Mouse (Mus musculus) heart, embryonic 15.5 days (tissue): ENCODE measurements around the gene Crip2. TPM values are rescaled to one million over a fixed set of nuclear protein-coding genes. Genes with fewer than 3 reads are reported as not detected.

ENCODE experiments used
- ATAC-seq: fragments of 200-750 bp; cut with Nextera tagmentation; replicated peaks from 2 replicates; pipeline ENCODE4 v1.8.0; 2017; ENCODE audit warnings: low read depth, moderate TSS enrichment; ENCODE audit not compliant: insufficient number of reproducible peaks, insufficient read depth, low FRiP score
- H3K27ac ChIP-seq: fragments of 300-500 bp; sonication (generic); 2 replicates; pipeline ENCODE4 v1.5.1; 2015; ENCODE audit warnings: mild to moderate bottlenecking, inconsistent platforms
- H3K27me3 ChIP-seq: fragments of 300-500 bp; sonication (generic); 2 replicates; pipeline ENCODE4 v1.6.1; 2015; ENCODE audit warnings: inconsistent platforms
- H3K36me3 ChIP-seq: fragments of 300-500 bp; sonication (generic); 2 replicates; pipeline ENCODE4 v1.6.1; 2015; ENCODE audit warnings: mild to moderate bottlenecking, inconsistent platforms
- H3K4me1 ChIP-seq: fragments of 300-500 bp; sonication (generic); replicated peaks from 2 replicates; pipeline ENCODE4 v1.6.1; 2015; ENCODE audit warnings: inconsistent platforms
- H3K4me2 ChIP-seq: fragments of 300-500 bp; sonication (generic); 2 replicates; pipeline ENCODE4 v1.6.1; 2015; ENCODE audit warnings: inconsistent platforms, mild to moderate bottlenecking, moderate library complexity
- H3K4me3 ChIP-seq: fragments of 300-500 bp; sonication (generic); 2 replicates; pipeline ENCODE4 v1.5.1; 2015; ENCODE audit warnings: mild to moderate bottlenecking, inconsistent platforms
- H3K9ac ChIP-seq: fragments of 300-500 bp; sonication (generic); 2 replicates; pipeline ENCODE4 v1.6.1; 2015; ENCODE audit warnings: mild to moderate bottlenecking, inconsistent platforms
- H3K9me3 ChIP-seq: fragments of 300-500 bp; sonication (generic); replicated peaks from 2 replicates; pipeline ENCODE4 v1.6.1; 2016; ENCODE audit warnings: inconsistent platforms
- WGBS: fragments of 180-500 bp; shearing (Covaris S2); methylation state at CpG from one replicate; pipeline ENCODE4 v1.1.7; 2015; ENCODE audit warnings: mixed read lengths; 5-methylcytosine and 5-hydroxymethylcytosine counted together
- polyA plus RNA-seq: library from polyadenylated mRNA; unstranded; fragments of >200 nt; fragmentation: Nextera tagmentation; extraction: Ambion mirVana; gene quantifications from 2 replicates; pipeline ENCODE4 v1.2.1, GENCODE M21; 2015

Gene Crip2
- polyA plus RNA-seq, 1 experiment from 2014 or later, result 1,711 TPM

- H3K9me3 ChIP-seq, result no peaks in the 10 kb centered on the region
- H3K4me1 ChIP-seq, result peaks cover 65% of the 10 kb centered on the region
- peak overlapping the region; percentile 16 for H3K4me2 ChIP-seq
- H3K27me3 ChIP-seq, result no peaks in the 10 kb centered on the region
- H3K4me3 ChIP-seq, result no peak overlapping the region
- peaks cover 71% of the 10 kb centered on the region for H3K36me3 ChIP-seq
- WGBS, result 68% methylated on average over 9 of the region's 9 CpGs
- peak; percentile 2; the same call in 1 of the 2 replicates for ATAC-seq
- H3K9ac ChIP-seq, result peak overlapping the region; percentile 36
- peak overlapping the region; percentile 93 for H3K27ac ChIP-seq
Observed at GRCm38 (mm10) chr12:113133260-113133659, 6.8 kb upstream of the Crip2 start.

DNA sequence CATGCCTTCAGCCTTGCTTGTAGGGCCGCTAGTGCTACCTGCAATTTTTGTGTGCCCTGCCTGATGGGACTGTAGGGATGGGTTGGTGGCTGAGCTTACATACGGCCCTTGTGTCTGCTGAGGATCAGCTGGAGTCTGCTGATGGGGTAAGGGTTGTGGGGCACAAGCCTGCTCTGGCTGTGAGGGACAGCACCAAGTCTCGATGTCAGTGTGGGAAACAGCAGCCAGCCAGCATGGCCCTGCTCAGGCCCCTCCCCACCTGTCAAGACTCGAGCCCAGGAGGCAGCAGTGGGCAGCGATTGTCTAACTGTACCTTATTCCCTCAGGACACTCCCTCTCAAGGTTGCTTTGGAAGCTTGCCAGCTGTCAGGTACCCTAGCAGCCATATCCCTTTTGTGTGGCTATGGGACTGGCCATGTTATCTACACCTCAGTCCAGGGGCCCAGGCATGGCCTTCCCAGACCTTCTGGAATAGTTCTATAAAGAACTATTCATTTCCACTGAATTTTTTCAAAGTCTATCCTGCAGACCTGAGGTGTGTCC lies 6.1 kb upstream of the Crip2 start:
- Histone ChIP-seq H3K9ac (peak overlapping the region; percentile 36), H3K36me3 (peaks cover 64% of the 10 kb centered on the region), H3K4me3 (no peak overlapping the region), H3K27me3 (no peaks in the 10 kb centered on the region), H3K9me3 (no peaks in the 10 kb centered on the region), H3K27ac (peak overlapping the region; percentile 93), H3K4me1 (peaks cover 72% of the 10 kb centered on the region), H3K4me2 (peak overlapping the region; percentile 16; the same call in 1 of the 2 replicates)
- 58% methylated on average over 5 of the region's 5 CpGs for WGBS
- ATAC-seq, result no peak

DNA sequence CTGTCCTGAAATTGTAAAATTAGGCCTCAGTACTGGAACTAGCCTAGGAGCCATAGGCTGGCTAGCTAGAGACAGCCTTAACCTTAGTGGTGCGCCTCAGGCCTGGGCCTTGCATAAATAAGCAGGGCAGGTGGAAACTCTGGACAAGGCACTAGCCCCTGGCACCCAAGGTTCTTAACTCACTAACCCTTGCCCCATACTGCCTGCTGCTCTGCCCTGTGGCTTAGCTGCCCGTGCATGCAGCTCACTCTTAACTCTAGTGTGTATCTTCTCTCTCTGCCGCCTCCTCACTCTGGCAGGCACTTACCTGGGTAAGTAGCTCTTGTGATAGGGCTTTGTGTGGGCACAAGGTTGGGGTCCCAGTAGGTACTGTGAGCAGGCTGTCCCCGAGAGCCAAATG lies 5.5 kb upstream of the Crip2 start:
- ATAC-seq, result no peak
- H3K4me2 ChIP-seq, result no peak overlapping the region
- no peaks in the 10 kb centered on the region for H3K27me3 ChIP-seq
- no peak overlapping the region for H3K9ac ChIP-seq
- no peak overlapping the region for H3K4me3 ChIP-seq
- WGBS, result 74% methylated on average over 4 of the region's 4 CpGs
- H3K27ac ChIP-seq, result peak overlapping the region; percentile 93
- no peaks in the 10 kb centered on the region for H3K9me3 ChIP-seq
- peaks cover 58% of the 10 kb centered on the region for H3K36me3 ChIP-seq
- H3K4me1 ChIP-seq, result peaks cover 78% of the 10 kb centered on the region

DNA sequence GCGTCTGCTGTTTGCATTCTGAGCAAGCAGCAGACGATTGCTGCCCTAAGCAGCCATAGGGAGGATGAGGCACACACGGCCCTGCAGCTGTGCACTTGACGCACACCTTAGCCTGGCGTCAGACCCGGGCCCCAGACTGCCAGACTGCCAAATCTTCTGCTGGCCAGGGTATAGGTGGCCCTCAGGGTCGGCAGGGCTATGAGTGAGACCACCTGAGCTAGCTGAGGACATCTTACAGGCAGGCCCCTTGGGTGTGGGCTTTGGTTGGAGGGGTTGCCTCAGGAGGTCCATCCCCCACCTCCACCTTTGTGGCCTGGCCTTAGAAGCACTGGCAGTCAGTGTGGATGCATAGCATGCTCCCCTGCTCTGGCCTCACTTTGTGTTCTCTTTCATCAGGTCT lies 4.6 kb upstream of the Crip2 start:
- no peaks in the 10 kb centered on the region for H3K27me3 ChIP-seq
- peaks cover 82% of the 10 kb centered on the region for H3K4me1 ChIP-seq
- ATAC-seq, result no peak
- peaks cover 52% of the 10 kb centered on the region for H3K36me3 ChIP-seq
- 0 out of 2 replicates have a peak overlapping the region, but pooled peaks have one; percentile 9 for H3K9ac ChIP-seq
- H3K27ac ChIP-seq, result no peak overlapping the region
- no peaks in the 10 kb centered on the region for H3K9me3 ChIP-seq
- no peak overlapping the region for H3K4me2 ChIP-seq
- 79% methylated on average over 7 of the region's 7 CpGs for WGBS
- no peak overlapping the region for H3K4me3 ChIP-seq

DNA sequence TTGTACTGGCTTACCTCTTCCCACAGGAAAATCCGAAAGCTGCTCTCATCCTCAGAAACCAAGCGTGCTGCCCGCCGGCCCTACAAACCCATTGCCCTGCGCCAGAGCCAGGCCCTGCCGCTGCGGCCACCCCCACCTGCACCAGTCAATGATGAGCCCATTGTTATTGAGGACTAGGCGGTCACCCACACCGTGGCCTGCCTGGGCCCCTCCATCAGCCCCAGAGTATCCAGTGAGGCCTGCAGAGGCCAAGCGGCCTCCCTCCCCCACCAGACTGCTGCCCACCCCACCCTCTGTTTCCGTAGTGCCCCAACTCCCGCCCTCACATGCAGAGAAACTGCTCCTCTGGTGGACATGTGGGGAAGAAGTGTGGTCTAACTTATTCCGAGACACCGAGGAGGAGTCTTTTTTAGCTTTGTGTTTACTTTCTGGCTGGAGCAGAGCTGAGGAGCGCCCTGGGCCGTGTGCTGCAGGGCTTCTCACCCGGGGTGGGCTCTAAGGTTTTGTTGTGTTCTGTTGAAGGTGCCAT lies 3.5 kb upstream of the Crip2 start:
- H3K36me3 ChIP-seq, result peaks cover 40% of the 10 kb centered on the region
- WGBS, result 61% methylated on average over 17 of the region's 17 CpGs
- peak overlapping the region; percentile 96 for H3K27ac ChIP-seq
- no peak overlapping the region for H3K4me2 ChIP-seq
- no peaks in the 10 kb centered on the region for H3K27me3 ChIP-seq
- peaks cover 81% of the 10 kb centered on the region for H3K4me1 ChIP-seq
- H3K9ac ChIP-seq, result no peak overlapping the region
- no peak overlapping the region for H3K4me3 ChIP-seq
- ATAC-seq, result no peak
- no peaks in the 10 kb centered on the region for H3K9me3 ChIP-seq

DNA sequence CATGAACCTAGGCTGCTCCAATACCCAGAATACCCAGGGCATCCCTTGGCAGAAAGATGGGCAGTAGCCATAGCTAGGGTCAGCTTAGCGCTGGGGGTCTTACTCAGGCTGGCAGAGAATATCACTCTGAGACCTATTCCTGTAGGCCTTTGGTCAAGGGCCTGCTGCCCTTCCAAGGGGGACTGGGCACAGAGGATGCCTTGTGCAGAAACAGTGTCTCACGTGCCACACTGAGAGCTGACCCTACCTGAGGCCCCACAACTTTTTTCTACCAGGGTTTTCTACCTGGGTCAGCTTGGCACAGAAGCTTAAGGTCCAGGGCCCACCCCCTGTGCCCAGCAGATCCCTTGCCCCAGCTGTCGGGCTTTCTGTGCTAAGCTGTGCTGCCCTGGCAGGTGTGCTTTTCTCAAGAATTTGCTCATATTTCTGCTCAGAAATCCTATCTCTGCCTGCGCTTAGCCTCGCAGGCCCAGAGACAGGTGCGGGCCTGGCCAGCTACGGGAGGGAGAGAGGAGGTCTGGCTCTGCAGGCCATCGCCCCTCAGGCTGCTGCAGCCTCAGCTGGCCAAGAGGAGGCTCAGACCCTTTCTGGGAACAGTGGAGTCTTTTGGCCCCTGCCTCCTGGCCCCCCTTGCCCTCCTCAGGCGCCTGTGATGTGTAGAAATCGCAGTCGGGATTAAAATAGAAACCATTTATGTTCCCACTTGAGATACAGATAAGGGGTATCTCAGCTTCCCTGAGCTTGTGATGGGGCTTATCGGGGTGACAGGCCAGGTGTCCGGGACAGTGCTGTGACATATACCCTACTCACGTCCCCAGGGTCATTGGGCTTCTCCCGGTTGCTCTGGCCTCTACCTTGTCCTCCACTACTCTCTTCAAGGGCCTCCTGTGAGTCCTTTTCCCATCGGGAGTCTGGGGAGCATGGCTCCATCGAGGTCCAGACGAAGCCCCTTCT lies 2.5 kb upstream of the Crip2 start:
- peaks cover 75% of the 10 kb centered on the region for H3K4me1 ChIP-seq
- 0 out of 2 replicates have a peak overlapping the region, but pooled peaks have one; percentile 16 for H3K9ac ChIP-seq
- H3K4me3 ChIP-seq, result no peak overlapping the region
- H3K27me3 ChIP-seq, result no peaks in the 10 kb centered on the region
- H3K4me2 ChIP-seq, result peak overlapping the region; percentile 78
- H3K9me3 ChIP-seq, result no peaks in the 10 kb centered on the region
- 44% methylated on average over 18 of the region's 18 CpGs for WGBS
- ATAC-seq, result peak; percentile 11
- peak overlapping the region; percentile 96 for H3K27ac ChIP-seq
- peaks cover 35% of the 10 kb centered on the region for H3K36me3 ChIP-seq

DNA sequence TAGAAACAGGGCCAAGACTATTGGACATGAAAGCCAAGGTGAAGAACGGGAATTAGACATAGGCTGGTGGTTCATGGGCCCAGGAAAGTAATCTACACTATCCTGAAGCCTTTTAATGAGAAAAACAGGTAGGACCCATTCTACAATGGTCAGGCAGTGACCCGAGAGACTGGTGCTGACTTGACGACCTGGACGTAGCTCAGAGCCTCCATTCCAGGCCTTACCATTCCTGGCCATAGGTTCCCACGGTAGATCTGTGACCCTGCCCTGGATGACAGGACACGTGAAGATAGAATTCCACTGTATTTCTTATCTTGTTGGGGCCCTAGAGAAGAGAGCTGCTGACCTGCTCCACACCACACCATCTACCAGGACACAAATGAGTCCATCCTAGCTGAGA lies 1.7 kb upstream of the Crip2 start:
- 0 out of 2 replicates have a peak overlapping the region, but pooled peaks have one; percentile 3 for H3K4me3 ChIP-seq
- H3K4me2 ChIP-seq, result peak overlapping the region; percentile 78
- no peaks in the 10 kb centered on the region for H3K27me3 ChIP-seq
- H3K36me3 ChIP-seq, result peaks cover 36% of the 10 kb centered on the region
- peak overlapping the region; percentile 96 for H3K27ac ChIP-seq
- H3K9ac ChIP-seq, result peak overlapping the region; percentile 30; the same call in 1 of the 2 replicates
- ATAC-seq, result no peak
- H3K9me3 ChIP-seq, result no peaks in the 10 kb centered on the region
- H3K4me1 ChIP-seq, result peaks cover 73% of the 10 kb centered on the region
- 49% methylated on average over 6 of the region's 6 CpGs for WGBS

DNA sequence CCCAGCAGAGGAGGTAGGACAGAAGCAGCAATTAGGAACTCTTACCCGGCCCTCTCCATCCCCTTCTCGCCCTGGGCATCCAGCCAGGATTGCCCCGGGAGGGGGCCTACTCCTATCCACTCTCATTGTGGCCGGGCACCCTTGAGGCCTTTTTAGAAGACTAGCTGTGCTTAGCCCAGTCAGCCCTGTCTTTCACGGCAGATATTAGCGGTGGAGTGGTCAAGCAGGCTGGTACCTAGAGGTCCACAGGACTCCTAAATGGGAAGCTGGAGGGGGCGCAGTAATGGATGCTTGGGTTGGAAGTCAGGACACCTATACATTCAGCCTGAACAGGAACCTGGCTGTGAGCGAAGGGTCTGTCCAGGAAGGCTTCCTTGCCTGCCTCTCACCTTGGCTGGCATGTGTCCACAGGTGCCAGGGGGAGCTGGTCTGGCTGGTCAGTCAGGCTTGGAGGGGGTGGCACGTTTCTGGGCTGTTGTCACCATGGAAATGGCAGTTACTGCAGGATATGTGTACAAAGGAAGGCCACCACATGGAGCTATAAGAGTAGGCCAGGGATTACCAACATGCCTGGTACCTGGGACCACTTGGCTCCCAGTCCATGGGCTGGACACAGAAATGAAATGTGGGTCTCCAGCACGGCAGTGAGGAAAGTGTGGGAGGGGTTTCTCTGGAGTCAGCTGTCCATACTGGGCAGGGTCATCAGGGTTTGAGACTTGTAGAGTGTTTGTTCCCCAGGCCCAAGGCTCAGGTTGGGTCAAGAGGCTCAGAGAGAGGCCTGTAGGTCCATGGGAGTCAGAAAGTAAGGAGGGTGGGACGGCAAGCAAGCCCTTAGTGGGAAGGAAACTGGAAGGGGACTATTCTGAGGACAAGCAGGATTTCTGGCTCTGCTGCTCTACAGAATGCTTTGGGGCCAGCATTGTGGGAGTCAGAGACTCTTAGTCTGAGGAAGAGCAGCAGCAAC lies 853 bp upstream of the Crip2 start:
- no peak for ATAC-seq
- Histone ChIP-seq H3K36me3 (peaks cover 36% of the 10 kb centered on the region), H3K4me1 (peaks cover 73% of the 10 kb centered on the region), H3K9me3 (no peaks in the 10 kb centered on the region), H3K27ac (peak overlapping the region; percentile 96), H3K9ac (peak overlapping the region; percentile 45), H3K4me3 (peak overlapping the region; percentile 67), H3K4me2 (peak overlapping the region; percentile 78), H3K27me3 (no peaks in the 10 kb centered on the region)
- WGBS, result 35% methylated on average over 11 of the region's 11 CpGs

DNA sequence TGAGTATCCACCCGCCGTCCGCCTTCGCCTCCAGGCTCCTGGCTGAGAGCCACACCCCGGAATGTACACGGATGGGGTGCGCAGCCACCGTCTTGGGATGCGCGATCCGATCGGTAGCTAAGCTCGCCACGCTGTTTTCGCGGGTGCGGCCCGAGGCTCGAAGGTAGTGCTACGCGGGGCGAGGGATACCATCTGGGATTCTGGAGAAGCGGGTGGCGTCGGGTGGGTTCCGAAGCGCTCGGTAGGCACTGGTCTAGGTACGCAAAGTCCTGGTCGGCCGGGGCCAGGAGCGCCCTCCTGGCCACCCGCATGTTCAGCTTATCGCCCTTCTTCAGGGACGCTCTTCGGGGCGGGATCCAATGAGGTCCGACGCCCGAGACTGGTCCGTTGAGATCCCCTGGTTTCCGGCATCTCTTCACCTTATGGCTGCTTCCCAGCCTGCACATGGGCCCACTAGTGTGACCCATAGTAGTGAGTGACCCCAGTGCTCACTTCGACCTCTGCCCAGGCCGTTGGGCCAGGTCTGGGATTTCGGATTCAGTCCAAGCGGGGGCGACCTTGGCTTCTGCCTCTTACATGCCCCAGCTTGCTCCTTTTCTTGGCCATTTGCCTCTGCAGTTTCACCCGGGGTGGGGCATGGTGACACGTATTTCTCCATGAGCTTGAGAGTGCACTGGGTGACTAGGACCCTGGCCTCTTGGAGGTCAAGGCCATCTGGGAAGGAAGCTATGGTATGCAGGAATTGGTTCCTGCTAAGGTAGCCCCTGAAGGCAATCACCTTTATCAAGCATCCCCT lies 778 bp downstream of the Crip2 start:
- Histone ChIP-seq H3K4me2 (peak overlapping the region; percentile 78), H3K9ac (peak overlapping the region; percentile 73), H3K27me3 (no peaks in the 10 kb centered on the region), H3K9me3 (no peaks in the 10 kb centered on the region), H3K4me3 (peak overlapping the region; percentile 67), H3K27ac (peak overlapping the region; percentile 96), H3K36me3 (peaks cover 39% of the 10 kb centered on the region), H3K4me1 (peaks cover 74% of the 10 kb centered on the region)
- WGBS, result 2% methylated on average over 49 of the region's 49 CpGs
- no peak for ATAC-seq

DNA sequence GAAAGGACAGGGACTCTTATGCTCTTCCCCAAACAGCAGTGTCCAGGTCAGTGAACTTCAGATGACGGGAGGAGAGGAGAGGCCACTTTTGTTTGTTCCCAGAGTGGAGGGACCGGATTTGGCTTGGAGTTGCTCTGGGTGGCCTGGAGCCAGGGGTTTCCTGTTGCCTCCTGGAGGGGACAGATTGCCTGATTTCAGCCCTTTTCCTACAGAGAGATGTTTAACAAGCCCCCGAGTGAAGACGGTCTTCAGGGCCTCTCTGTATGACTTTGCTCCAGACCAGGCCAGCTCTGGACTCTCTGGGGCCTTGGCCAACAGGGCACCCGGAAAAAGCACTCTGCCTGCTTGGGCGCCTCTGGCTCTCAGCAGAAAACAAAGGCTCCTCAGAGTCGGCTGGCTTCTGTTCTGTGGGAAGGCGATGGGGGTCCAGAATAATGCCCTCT lies 1.5 kb downstream of the Crip2 start:
- peak overlapping the region; percentile 96 for H3K27ac ChIP-seq
- 17% methylated on average over 8 of the region's 8 CpGs for WGBS
- H3K4me2 ChIP-seq, result peak overlapping the region; percentile 78
- no peak for ATAC-seq
- peaks cover 35% of the 10 kb centered on the region for H3K36me3 ChIP-seq
- peak overlapping the region; percentile 67 for H3K4me3 ChIP-seq
- H3K27me3 ChIP-seq, result no peaks in the 10 kb centered on the region
- peaks cover 74% of the 10 kb centered on the region for H3K4me1 ChIP-seq
- peak overlapping the region; percentile 73 for H3K9ac ChIP-seq
- H3K9me3 ChIP-seq, result no peaks in the 10 kb centered on the region
